Mouse (Mus musculus) E14TG2a.4 (cell line): ENCODE results near the gene Il18r1.

Experiments used
- CTCF ChIP-seq: conservative IDR thresholded peaks from 2 replicates; pipeline ENCODE4 v1.5.1; 2014; ENCODE audit warnings: low read length
- NANOG ChIP-seq: IDR thresholded peaks from 2 replicates; pipeline ENCODE4 v1.6.1; 2014; ENCODE audit warnings: borderline replicate concordance, low read length, mixed read lengths
- POU5F1 ChIP-seq: IDR thresholded peaks from 2 replicates; pipeline ENCODE4 v1.6.1; 2014; ENCODE audit warnings: low read length, borderline replicate concordance

DNA sequence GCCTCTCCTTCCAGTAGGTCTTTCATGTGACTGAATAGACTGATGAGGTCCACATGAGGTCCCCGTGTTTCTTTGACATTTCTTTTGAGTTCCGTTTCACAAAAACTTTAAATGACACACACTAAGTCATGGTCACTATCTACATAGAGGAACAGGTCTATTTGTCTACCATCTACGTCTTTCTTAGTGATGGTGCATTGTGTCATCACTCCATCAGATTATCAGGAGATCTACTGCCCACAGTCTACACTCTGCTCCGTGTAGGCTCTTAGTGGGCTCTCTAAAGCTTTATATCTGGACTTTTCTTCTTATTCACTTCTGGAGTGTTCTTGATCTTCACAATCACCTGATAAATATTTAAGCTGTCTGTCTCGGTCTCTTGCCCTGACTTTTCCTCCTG, 63.9 kb downstream of the Il18r1 start:
- TF ChIP-seq CTCF (no peak), POU5F1 (no peak), NANOG (no peak)
